Mouse (Mus musculus): ENCODE measurements around the gene Disp2. TPM values are rescaled to one million over a fixed set of nuclear protein-coding genes. Genes with fewer than 3 reads are reported as not detected.

Disp2 gene
- polyA plus RNA-seq, 1 experiment from 2014 or later: 2.3 TPM

DNA sequence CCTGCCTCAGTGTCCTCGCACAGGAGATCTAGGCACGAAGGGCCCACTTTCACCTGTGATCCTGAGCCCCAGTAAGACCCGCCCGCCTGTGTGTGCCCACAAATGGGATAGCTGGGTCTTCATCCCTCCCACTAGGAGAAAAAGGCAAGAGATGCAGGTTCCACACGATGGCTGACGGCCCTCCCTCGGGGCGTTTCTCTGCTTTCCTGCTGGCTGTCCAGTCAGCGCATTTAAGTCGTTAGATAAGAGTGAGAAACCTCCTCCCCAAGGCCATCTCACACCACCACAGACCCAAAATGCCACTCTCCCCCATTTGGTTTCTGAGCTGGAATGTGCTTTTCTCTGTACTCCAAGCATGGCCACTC is 16.8 kb upstream of the Disp2 start:
- no peaks in the 10 kb centered on the region for H3K36me3 ChIP-seq (ENCODE audit: control insufficient read depth, insufficient read depth, low read length)
- DNase-seq (ENCODE audit: low spot score) (no peak), ATAC-seq (ENCODE audit: low read depth) (no peak)
- H3K4me1 ChIP-seq (ENCODE audit: control insufficient read depth, insufficient read depth, low read length): peaks cover 22% of the 10 kb centered on the region
- no peaks in the 10 kb centered on the region for H3K27me3 ChIP-seq (replicated peaks; ENCODE audit: control insufficient read depth, insufficient read depth, low read length)
- peak overlapping the region; percentile 54; the same call in 1 of the 2 replicates for H3K9ac ChIP-seq (ENCODE audit: low read depth, low read length)
- H3K27ac ChIP-seq (replicated peaks; ENCODE audit: low read depth, low read length): peak overlapping the region; percentile 90
- peak overlapping the region; percentile 53 for H3K4me2 ChIP-seq (ENCODE audit: low read depth, low read length)
- H3K9me3 ChIP-seq (ENCODE audit: control insufficient read depth, low read length): no peaks in the 10 kb centered on the region
- WGBS: 9% methylated on average over 9 of the region's 10 CpGs
- 0 out of 2 replicates have a peak overlapping the region, but pooled peaks have one; percentile 13 for H3K4me3 ChIP-seq (ENCODE audit: low read depth, low read length)

DNA sequence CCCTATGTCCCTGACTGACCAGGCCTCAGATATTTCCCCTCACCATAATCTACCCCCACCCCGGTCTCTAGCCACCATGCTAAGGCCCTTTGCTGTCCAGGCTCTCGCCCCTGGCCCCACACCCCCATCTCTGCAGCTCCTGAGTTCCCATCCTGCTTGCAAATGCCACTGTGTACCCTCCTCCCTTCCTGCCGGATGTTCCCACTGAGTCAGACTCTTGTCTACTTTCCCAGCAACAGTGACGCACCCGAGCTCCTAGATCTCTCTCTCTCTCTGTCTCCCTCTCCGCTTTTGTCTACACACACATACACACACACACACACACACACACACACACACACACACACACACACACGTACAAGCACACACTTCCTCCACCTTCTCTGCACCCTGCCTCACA is 16.1 kb upstream of the Disp2 start:
- WGBS: 69% methylated on average over 7 of the region's 7 CpGs
- no peaks in the 10 kb centered on the region for H3K27me3 ChIP-seq (replicated peaks; ENCODE audit: control insufficient read depth, insufficient read depth, low read length)
- ATAC-seq (ENCODE audit: low read depth): no peak
- no peaks in the 10 kb centered on the region for H3K9me3 ChIP-seq (ENCODE audit: control insufficient read depth, low read length)
- H3K4me3 ChIP-seq (ENCODE audit: low read depth, low read length): no peak overlapping the region
- peaks cover 22% of the 10 kb centered on the region for H3K4me1 ChIP-seq (ENCODE audit: control insufficient read depth, insufficient read depth, low read length)
- no peak overlapping the region for H3K27ac ChIP-seq (replicated peaks; ENCODE audit: low read depth, low read length)
- H3K4me2 ChIP-seq (ENCODE audit: low read depth, low read length): no peak overlapping the region
- no peak for DNase-seq (ENCODE audit: low spot score)
- H3K9ac ChIP-seq (ENCODE audit: low read depth, low read length): no peak overlapping the region
- no peaks in the 10 kb centered on the region for H3K36me3 ChIP-seq (ENCODE audit: control insufficient read depth, insufficient read depth, low read length)

DNA sequence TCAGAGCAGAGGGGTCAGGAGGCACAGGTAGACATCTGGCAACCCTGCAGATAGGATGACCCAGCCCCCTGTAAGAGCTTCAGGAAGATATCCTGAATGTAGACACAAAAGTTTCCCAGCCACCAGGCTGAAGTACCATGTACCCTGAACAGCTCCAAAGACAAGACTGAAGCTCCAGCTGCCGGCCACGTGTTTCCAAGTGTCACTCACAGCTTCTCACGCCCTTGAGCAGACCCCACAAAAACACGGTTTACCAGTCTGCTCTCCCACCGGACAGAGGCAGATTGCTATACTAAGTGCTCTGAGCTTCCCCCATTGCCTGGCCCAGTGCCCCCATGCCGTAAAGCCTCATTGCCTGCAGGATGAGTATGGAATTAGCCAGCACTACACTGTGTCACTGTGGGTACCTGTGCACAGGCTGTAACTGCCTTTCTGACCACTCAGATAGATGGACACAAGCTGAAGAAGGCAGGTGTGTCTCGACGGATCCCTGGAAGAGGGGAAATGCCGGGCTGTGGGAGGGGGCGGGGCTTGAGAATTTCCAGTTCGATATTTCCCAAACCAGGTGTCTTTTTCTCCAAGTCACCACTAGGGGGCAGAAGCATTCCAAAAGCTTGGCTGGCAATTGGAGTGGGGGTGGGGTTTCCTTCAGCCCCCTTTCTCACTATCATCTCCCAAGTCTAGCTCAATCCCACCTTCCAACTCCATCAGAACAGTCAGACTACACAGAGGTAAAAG is 15.3 kb upstream of the Disp2 start:
- no peaks in the 10 kb centered on the region for H3K27me3 ChIP-seq (replicated peaks; ENCODE audit: control insufficient read depth, insufficient read depth, low read length)
- no peak overlapping the region for H3K4me2 ChIP-seq (ENCODE audit: low read depth, low read length)
- DNase-seq (ENCODE audit: low spot score): no peak
- H3K9ac ChIP-seq (ENCODE audit: low read depth, low read length): no peak overlapping the region
- H3K36me3 ChIP-seq (ENCODE audit: control insufficient read depth, insufficient read depth, low read length): no peaks in the 10 kb centered on the region
- H3K4me3 ChIP-seq (ENCODE audit: low read depth, low read length): no peak overlapping the region
- 12% methylated on average over 11 of the region's 11 CpGs for WGBS
- no peaks in the 10 kb centered on the region for H3K9me3 ChIP-seq (ENCODE audit: control insufficient read depth, low read length)
- no peak for ATAC-seq (ENCODE audit: low read depth)
- no peak overlapping the region for H3K27ac ChIP-seq (replicated peaks; ENCODE audit: low read depth, low read length)
- H3K4me1 ChIP-seq (ENCODE audit: control insufficient read depth, insufficient read depth, low read length): peaks cover 22% of the 10 kb centered on the region

DNA sequence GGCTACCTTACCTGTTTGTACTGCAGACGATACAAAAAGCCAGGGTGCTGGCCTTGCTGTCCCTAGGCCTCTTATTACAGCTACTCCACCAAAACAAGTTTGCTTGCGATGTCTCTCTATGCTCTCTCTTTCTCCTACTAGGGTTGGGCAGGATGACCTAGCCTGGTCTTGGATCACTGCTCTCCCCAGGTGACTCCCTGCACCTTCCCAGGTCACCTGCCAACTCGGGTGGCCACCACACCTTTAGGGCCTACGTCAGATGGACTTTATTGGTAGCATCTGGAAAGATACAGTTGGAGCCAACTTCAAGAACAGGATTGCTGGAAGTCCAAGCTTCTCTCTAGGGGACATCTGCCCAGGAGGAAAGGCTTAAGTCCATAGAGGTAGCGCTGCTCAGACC is 14.6 kb upstream of the Disp2 start:
- Histone ChIP-seq H3K4me1 (ENCODE audit: control insufficient read depth, insufficient read depth, low read length) (peaks cover 22% of the 10 kb centered on the region), H3K9me3 (ENCODE audit: control insufficient read depth, low read length) (no peaks in the 10 kb centered on the region), H3K27me3 (replicated peaks; ENCODE audit: control insufficient read depth, insufficient read depth, low read length) (no peaks in the 10 kb centered on the region), H3K4me2 (ENCODE audit: low read depth, low read length) (no peak overlapping the region), H3K9ac (ENCODE audit: low read depth, low read length) (no peak overlapping the region), H3K36me3 (ENCODE audit: control insufficient read depth, insufficient read depth, low read length) (no peaks in the 10 kb centered on the region), H3K27ac (replicated peaks; ENCODE audit: low read depth, low read length) (no peak overlapping the region), H3K4me3 (ENCODE audit: low read depth, low read length) (no peak overlapping the region)
- no peak for ATAC-seq (ENCODE audit: low read depth)
- 83% methylated on average over 5 of the region's 5 CpGs for WGBS
- no peak for DNase-seq (ENCODE audit: low spot score)

- Histone ChIP-seq H3K4me2 (ENCODE audit: low read depth, low read length) (no peak overlapping the region), H3K9ac (ENCODE audit: low read depth, low read length) (no peak overlapping the region), H3K27me3 (replicated peaks; ENCODE audit: control insufficient read depth, insufficient read depth, low read length) (no peaks in the 10 kb centered on the region), H3K4me3 (ENCODE audit: low read depth, low read length) (no peak overlapping the region), H3K4me1 (ENCODE audit: control insufficient read depth, insufficient read depth, low read length) (peaks cover 20% of the 10 kb centered on the region), H3K27ac (replicated peaks; ENCODE audit: low read depth, low read length) (no peak overlapping the region), H3K9me3 (ENCODE audit: control insufficient read depth, low read length) (no peaks in the 10 kb centered on the region), H3K36me3 (ENCODE audit: control insufficient read depth, insufficient read depth, low read length) (no peaks in the 10 kb centered on the region)
- ATAC-seq (ENCODE audit: low read depth): no peak
- no peak for DNase-seq (ENCODE audit: low spot score)
- 75% methylated on average over 10 of the region's 10 CpGs for WGBS
Measured at GRCm38 (mm10) chr2:118766041-118767033, 13.2 kb upstream of the Disp2 start.

GRCm38 (mm10) chr2:118772158-118772874 is 7.2 kb upstream of the Disp2 start, which contains the start of gene Phgr1:
Phgr1 (plus strand) TSS chr2:118772769.
- Histone ChIP-seq H3K27me3 (replicated peaks; ENCODE audit: control insufficient read depth, insufficient read depth, low read length) (no peaks in the 10 kb centered on the region), H3K4me2 (ENCODE audit: low read depth, low read length) (no peak within 1 kb of the TSS), H3K4me3 (ENCODE audit: low read depth, low read length) (no peak within 1 kb of the TSS), H3K36me3 (ENCODE audit: control insufficient read depth, insufficient read depth, low read length) (no peaks in the 10 kb centered on the region), H3K9ac (ENCODE audit: low read depth, low read length) (no peak within 1 kb of the TSS), H3K9me3 (ENCODE audit: control insufficient read depth, low read length) (no peaks in the 10 kb centered on the region), H3K27ac (replicated peaks; ENCODE audit: low read depth, low read length) (no peak within 1 kb of the TSS), H3K4me1 (ENCODE audit: control insufficient read depth, insufficient read depth, low read length) (0 out of 2 replicates have a peak, but pooled peaks cover 6% of the 10 kb centered on the region)
- 77% methylated on average over 6 of the region's 6 CpGs for WGBS
- DNase-seq (ENCODE audit: low spot score) (no peak), ATAC-seq (ENCODE audit: low read depth) (no peak)

- 0 out of 2 replicates have a peak, but pooled peaks cover 6% of the 10 kb centered on the region for H3K4me1 ChIP-seq (ENCODE audit: control insufficient read depth, insufficient read depth, low read length)
- H3K9ac ChIP-seq (ENCODE audit: low read depth, low read length): no peak overlapping the region
- DNase-seq (ENCODE audit: low spot score) (no peak), ATAC-seq (ENCODE audit: low read depth) (no peak)
- H3K4me2 ChIP-seq (ENCODE audit: low read depth, low read length): no peak overlapping the region
- no peaks in the 10 kb centered on the region for H3K36me3 ChIP-seq (ENCODE audit: control insufficient read depth, insufficient read depth, low read length)
- WGBS: 84% methylated on average over 2 of the region's 2 CpGs
- no peaks in the 10 kb centered on the region for H3K9me3 ChIP-seq (ENCODE audit: control insufficient read depth, low read length)
- no peak overlapping the region for H3K4me3 ChIP-seq (ENCODE audit: low read depth, low read length)
- H3K27ac ChIP-seq (replicated peaks; ENCODE audit: low read depth, low read length): no peak overlapping the region
- no peaks in the 10 kb centered on the region for H3K27me3 ChIP-seq (replicated peaks; ENCODE audit: control insufficient read depth, insufficient read depth, low read length)
Measured at GRCm38 (mm10) chr2:118774536-118774935, 5.0 kb upstream of the Disp2 start.

DNA sequence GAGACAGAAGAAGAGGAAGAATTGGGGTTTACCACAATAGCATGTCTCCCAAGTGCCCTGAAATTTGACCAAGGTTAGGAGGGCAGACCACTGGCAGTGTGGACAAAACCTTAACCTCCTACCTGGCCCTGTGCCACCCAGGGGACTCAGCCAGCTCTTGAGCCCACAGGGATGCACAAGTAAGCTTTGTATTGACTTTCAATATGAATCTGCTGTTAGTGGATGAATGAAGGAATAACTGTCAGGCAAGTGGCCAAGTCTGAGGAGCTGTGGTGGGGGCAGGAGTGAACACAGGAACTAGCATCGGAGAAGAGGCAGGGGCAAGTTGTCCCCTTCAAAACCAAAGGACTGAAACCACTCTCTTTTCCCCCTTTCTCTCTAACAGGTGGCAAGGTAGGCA is 4.1 kb upstream of the Disp2 start:
- 55% methylated on average over 1 of the region's 1 CpGs for WGBS
- 0 out of 2 replicates have a peak, but pooled peaks cover 5% of the 10 kb centered on the region for H3K27me3 ChIP-seq (replicated peaks; ENCODE audit: control insufficient read depth, insufficient read depth, low read length)
- DNase-seq (ENCODE audit: low spot score): no peak

More for the DNA sequence above, 4.1 kb upstream of the Disp2 start:
- Histone ChIP-seq H3K36me3 (ENCODE audit: control insufficient read depth, insufficient read depth, low read length) (no peaks in the 10 kb centered on the region), H3K27ac (replicated peaks; ENCODE audit: low read depth, low read length) (no peak overlapping the region; the same call in 1 of the 2 replicates), H3K4me2 (ENCODE audit: low read depth, low read length) (no peak overlapping the region), H3K4me3 (ENCODE audit: low read depth, low read length) (no peak overlapping the region), H3K4me1 (ENCODE audit: control insufficient read depth, insufficient read depth, low read length) (0 out of 2 replicates have a peak, but pooled peaks cover 6% of the 10 kb centered on the region), H3K9ac (ENCODE audit: low read depth, low read length) (no peak overlapping the region), H3K9me3 (ENCODE audit: control insufficient read depth, low read length) (no peaks in the 10 kb centered on the region)
- ATAC-seq (ENCODE audit: low read depth): no peak

All from embryonic facial prominence, embryonic 14.5 days (tissue).